25 mouse cellular contexts compared by ENCODE assay signal in the genomic region with DNA sequence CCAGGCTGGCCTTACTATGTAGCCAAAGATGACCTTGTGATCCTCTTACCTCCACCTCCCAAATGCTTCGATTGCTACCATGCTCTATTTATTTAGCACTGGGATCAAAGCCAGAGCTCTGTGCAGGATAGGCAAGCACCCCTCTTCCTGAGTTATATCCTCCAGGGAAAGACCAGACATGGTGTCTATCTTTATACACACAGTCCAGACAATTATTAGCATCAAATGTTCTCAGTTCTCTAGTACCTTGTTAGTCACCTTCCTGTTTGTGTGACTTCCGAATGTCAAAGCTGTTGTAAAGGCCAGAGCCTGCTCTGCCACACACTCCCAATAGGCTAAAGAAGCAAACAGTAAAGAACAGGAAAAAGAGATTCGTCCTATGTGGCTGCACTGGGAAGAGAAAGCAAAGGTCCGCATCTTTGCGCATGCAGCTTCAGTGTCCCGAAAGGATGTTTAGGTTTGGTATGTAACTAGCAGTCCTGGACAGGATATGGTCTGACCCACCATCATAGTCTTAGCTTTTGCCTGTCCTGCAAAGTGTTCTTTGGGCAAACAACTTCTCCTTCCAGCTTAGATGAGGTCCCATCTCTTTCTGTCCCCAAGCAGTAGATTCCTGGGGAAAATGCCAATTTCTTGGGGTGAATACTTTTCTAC.
DNase-seq lines count a peak whose midpoint lies in the region; ATAC-seq and TF ChIP-seq lines count a peak whose summit lies in the region.
"Had no signal": no experiment of that assay in that cellular context is flagged by ENCODE, and none has a peak within 500 bp of the region (broad histone marks: within the 10 kb centered on the region; RNA-seq: fewer than 3 reads in every experiment).

No protein-coding gene starts in this region.

- H3K79me2 ChIP-seq in heart, adult 2 months (replicated peaks; ENCODE audit: control insufficient read depth, insufficient read depth, low read length) = no peaks in the 10 kb centered on the region

- TF ChIP-seq CTCF in heart, adult 2 months (IDR thresholded peaks at IDR 0.05) = no peak
- TF ChIP-seq CTCF in lung, embryonic 14.5 days (IDR thresholded peaks at IDR 0.05; ENCODE audit: low read depth) = no peak
- no peak for TF ChIP-seq CTCF in lung, postnatal 0 days (IDR thresholded peaks at IDR 0.05)
- TF ChIP-seq CTCF in testis, adult 2 months (IDR thresholded peaks at IDR 0.05; ENCODE audit: control insufficient read depth, insufficient read depth, insufficient replicate concordance, low read depth, low read length) = no peak

- 65% methylated on average over 6 of the region's 6 CpGs for WGBS in heart, embryonic 16.5 days
- WGBS in heart, adult 2 months = 36% methylated on average over 6 of the region's 6 CpGs
- 68% methylated on average over 6 of the region's 6 CpGs for WGBS in lung, embryonic 14.5 days
- 59% methylated on average over 6 of the region's 6 CpGs for WGBS in lung, postnatal 0 days

- DNase-seq in heart, adult 2 months = no peak
- DNase-seq in lung, embryonic 14.5 days = peak; percentile 22
- DNase-seq in lung, postnatal 10 days = no peak
- DNase-seq in lung, postnatal 0 days (ENCODE audit: low spot score) = peak; percentile 12
- no peak for DNase-seq in lung, postnatal 36 days
- DNase-seq in testis, postnatal 10 days (ENCODE audit: low spot score) = no peak
- DNase-seq: adrenal gland, postnatal 10 days; adrenal gland, postnatal 36 days; B cell, adult 2 months; cerebellum, adult 9-10 months; cerebellum, postnatal 14 days; gastrocnemius, postnatal 10 days; gastrocnemius, postnatal 36 days; heart, postnatal 14 days; heart, postnatal 4 days had no signal

- H3K27ac ChIP-seq in heart, embryonic 16.5 days (ENCODE audit: low read length) = no peak overlapping the region
- H3K27ac ChIP-seq in heart, adult 2 months = no peak overlapping the region
- H3K27ac ChIP-seq in lung, embryonic 14.5 days (ENCODE audit: low read depth) = no peak overlapping the region
- no peak overlapping the region for H3K27ac ChIP-seq in lung, postnatal 0 days (ENCODE audit: low read length)
- H3K27ac ChIP-seq in testis, adult 2 months (ENCODE audit: control insufficient read depth, insufficient read depth, low read depth, low read length) = no peak overlapping the region
- H3K27ac ChIP-seq: forebrain, embryonic 10.5 days; forebrain, embryonic 13.5 days; heart, embryonic 10.5 days; heart, embryonic 13.5 days; hindbrain, postnatal 0 days had no signal

- H3K9me3 ChIP-seq in heart, embryonic 16.5 days (replicated peaks; ENCODE audit: control insufficient read depth, low read length) = no peaks in the 10 kb centered on the region
- H3K9me3 ChIP-seq in lung, embryonic 14.5 days (ENCODE audit: low read depth, low read length) = no peaks in the 10 kb centered on the region
- H3K9me3 ChIP-seq in lung, postnatal 0 days (ENCODE audit: low read length) = no peaks in the 10 kb centered on the region
- H3K9me3 ChIP-seq: forebrain, embryonic 10.5 days; forebrain, embryonic 13.5 days; heart, embryonic 10.5 days; heart, embryonic 13.5 days had no signal

- ATAC-seq in heart, embryonic 16.5 days (replicated peaks; ENCODE audit: extremely low read depth, insufficient read depth, low FRiP score) = peak; percentile 37; the same call in 1 of the 2 replicates
- peak; percentile 47; the same call in 1 of the 2 replicates for ATAC-seq in lung, embryonic 14.5 days (ENCODE audit: insufficient read depth)
- peak; percentile 79 for ATAC-seq in lung, postnatal 0 days
- ATAC-seq: forebrain, embryonic 13.5 days; Patski had no signal

- TF ChIP-seq POLR2A in heart, adult 2 months (IDR thresholded peaks at IDR 0.05; ENCODE audit: insufficient read depth, low read depth, low read length) = no peak
- TF ChIP-seq POLR2A in testis, adult 2 months (IDR thresholded peaks at IDR 0.05; ENCODE audit: control insufficient read depth, low read depth, low read length) = no peak

- H3K4me3 ChIP-seq in heart, embryonic 16.5 days (ENCODE audit: low read length) = no peak overlapping the region
- H3K4me3 ChIP-seq in heart, adult 2 months = no peak overlapping the region
- H3K4me3 ChIP-seq in lung, embryonic 14.5 days (ENCODE audit: low read depth, low read length) = no peak overlapping the region
- no peak overlapping the region for H3K4me3 ChIP-seq in lung, postnatal 0 days (ENCODE audit: low read depth, low read length)
- H3K4me3 ChIP-seq in testis, adult 2 months (ENCODE audit: control insufficient read depth, low read depth, low read length) = peak overlapping the region; percentile 37
- H3K4me3 ChIP-seq: forebrain, embryonic 10.5 days; forebrain, embryonic 13.5 days; heart, embryonic 10.5 days; heart, embryonic 13.5 days had no signal

- H3K27me3 ChIP-seq in heart, embryonic 16.5 days (ENCODE audit: control insufficient read depth, insufficient read depth, low read length) = no peaks in the 10 kb centered on the region
- H3K27me3 ChIP-seq in heart, adult 2 months (ENCODE audit: control insufficient read depth, insufficient read depth, low read length) = no peaks in the 10 kb centered on the region
- no peaks in the 10 kb centered on the region for H3K27me3 ChIP-seq in lung, embryonic 14.5 days (ENCODE audit: insufficient read depth, low read length)
- no peaks in the 10 kb centered on the region for H3K27me3 ChIP-seq in lung, postnatal 0 days (replicated peaks; ENCODE audit: insufficient read depth, low read length)
- no peaks in the 10 kb centered on the region for H3K27me3 ChIP-seq in testis, adult 2 months (ENCODE audit: control insufficient read depth, insufficient read depth, low read length)
- H3K27me3 ChIP-seq: forebrain, embryonic 13.5 days; heart, embryonic 13.5 days; Patski had no signal

- TF ChIP-seq EP300 in heart, adult 2 months (IDR thresholded peaks at IDR 0.05; ENCODE audit: insufficient read depth, low read depth, low read length) = no peak
- peak; percentile 55 for TF ChIP-seq EP300 in lung, postnatal 0 days (IDR thresholded peaks at IDR 0.05)

- H3K4me1 ChIP-seq in heart, embryonic 16.5 days (ENCODE audit: control insufficient read depth, insufficient read depth, low read length) = no peaks in the 10 kb centered on the region
- peaks cover 7% of the 10 kb centered on the region for H3K4me1 ChIP-seq in heart, adult 2 months (ENCODE audit: control insufficient read depth, insufficient read depth, low read length)
- H3K4me1 ChIP-seq in lung, embryonic 14.5 days (ENCODE audit: insufficient read depth) = no peaks in the 10 kb centered on the region
- no peaks in the 10 kb centered on the region for H3K4me1 ChIP-seq in lung, postnatal 0 days (ENCODE audit: insufficient read depth, low read depth, low read length)
- H3K4me1 ChIP-seq in testis, adult 2 months (ENCODE audit: control insufficient read depth, insufficient read depth, low read length) = no peaks in the 10 kb centered on the region
- H3K4me1 ChIP-seq: forebrain, embryonic 10.5 days; heart, embryonic 10.5 days; heart, embryonic 13.5 days had no signal

- no peak overlapping the region for H3K9ac ChIP-seq in heart, embryonic 16.5 days (ENCODE audit: low read length)
- H3K9ac ChIP-seq in heart, adult 2 months (ENCODE audit: low read depth, low read length) = no peak overlapping the region
- H3K9ac ChIP-seq in lung, embryonic 14.5 days = no peak overlapping the region
- H3K9ac ChIP-seq in lung, postnatal 0 days (replicated peaks; ENCODE audit: low read depth) = no peak overlapping the region
- H3K9ac ChIP-seq: forebrain, embryonic 13.5 days; heart, embryonic 13.5 days; hindbrain, embryonic 14.5 days had no signal

- intact Hi-C loops in heart, adult 2 months (cut with DNase I) = loop anchor here (5.0 kb wide), 1 partner anchor 45 kb away; no protein-coding TSS in a partner anchor

- no peaks in the 10 kb centered on the region for H3K36me3 ChIP-seq in heart, embryonic 16.5 days (ENCODE audit: control insufficient read depth, insufficient read depth)
- H3K36me3 ChIP-seq in heart, adult 2 months (ENCODE audit: control insufficient read depth, insufficient read depth, low read length) = peaks cover 2% of the 10 kb centered on the region
- no peaks in the 10 kb centered on the region for H3K36me3 ChIP-seq in lung, embryonic 14.5 days (ENCODE audit: insufficient read depth)
- H3K36me3 ChIP-seq in lung, postnatal 0 days (ENCODE audit: insufficient read depth, low read length) = no peaks in the 10 kb centered on the region
- no peaks in the 10 kb centered on the region for H3K36me3 ChIP-seq in testis, adult 2 months (ENCODE audit: control insufficient read depth, insufficient read depth, low read length)
- H3K36me3 ChIP-seq: forebrain, embryonic 10.5 days; G1E; heart, embryonic 10.5 days; heart, embryonic 13.5 days had no signal

- H3K4me2 ChIP-seq in heart, embryonic 16.5 days (ENCODE audit: low read depth, low read length) = no peak overlapping the region
- H3K4me2 ChIP-seq in lung, embryonic 14.5 days = no peak overlapping the region
- H3K4me2 ChIP-seq in lung, postnatal 0 days (replicated peaks; ENCODE audit: low read depth, low read length) = no peak overlapping the region
- H3K4me2 ChIP-seq: forebrain, embryonic 13.5 days; heart, embryonic 13.5 days; hindbrain, embryonic 14.5 days had no signal

Comparison
In these comparisons a context has a peak if more than half of its experiments do, and no peak if none do; other contexts are left out.
1. DNase-seq: peak in lung, embryonic 14.5 days (single experiment) and lung, postnatal 0 days (single experiment); none in heart, adult 2 months (0 of 2), lung, postnatal 10 days (single experiment), lung, postnatal 36 days (single experiment) and testis, postnatal 10 days (single experiment).
2. Peak in every context shown above with its lines, with median percentiles within 50 percentile points of each other: ATAC-seq.